Comparison of ENCODE assay signal across 25 mouse cellular contexts in the genomic region with DNA sequence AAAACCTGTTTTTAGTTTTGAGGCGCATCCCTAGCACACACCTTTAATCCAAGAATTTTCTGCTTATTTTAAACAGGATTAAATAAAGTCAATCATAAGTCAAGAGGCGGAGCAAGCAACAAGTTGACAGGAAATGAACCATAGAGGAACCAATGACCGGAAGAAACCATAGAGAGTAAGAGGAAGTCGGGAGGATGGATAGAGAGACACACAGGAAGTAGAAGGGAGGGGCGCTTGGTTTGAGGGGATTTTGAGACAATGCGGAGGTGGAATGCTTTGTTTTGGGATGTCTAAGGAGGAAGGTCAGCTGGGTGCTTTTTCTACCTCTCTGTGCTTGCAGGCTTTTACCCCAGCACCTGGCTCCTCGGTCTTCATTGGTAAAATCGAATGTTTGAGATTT. TPM values are rescaled to one million over a fixed set of nuclear protein-coding genes. Genes with fewer than 3 reads are reported as not detected.
DNase-seq lines count a peak whose midpoint lies in the region; TF ChIP-seq lines count a peak whose summit lies in the region.
"Had no signal": no experiment of that assay in that cellular context is flagged by ENCODE, and none has a peak within 500 bp of the region (broad histone marks: within the 10 kb centered on the region; RNA-seq: fewer than 3 reads in every experiment).

No protein-coding gene starts in this region.

- in situ Hi-C loops in ES-E14 (cut with MboI; ENCODE audit: low sequenced_read_pairs in 2 of 2, unreplicated experiment in 2 of 2) = no loop called here

- peak overlapping the region; percentile 38 for H3K9ac ChIP-seq in ES-E14 (ENCODE audit: insufficient read depth, low read depth, low read length, poor library complexity, severe bottlenecking)
- H3K9ac ChIP-seq: embryonic facial prominence, embryonic 13.5 days; embryonic facial prominence, embryonic 15.5 days; forebrain, embryonic 12.5 days had no signal

- DNase-seq in 416B (ENCODE audit: low read depth) (peak; percentile 38), ES-E14 (ENCODE audit: low read depth, low spot score) (peak; percentile 68), ZHBTc4 (ENCODE audit: low read depth, low spot score) (peak; percentile 89)
- no peak for DNase-seq in kidney, adult 9 months
- no peak for DNase-seq in heart, postnatal 10 days
- no peak for DNase-seq in gastrocnemius, postnatal 36 days
- no peak for DNase-seq in lung, postnatal 10 days
- DNase-seq: adrenal gland, adult 2 months; adrenal gland, postnatal 10 days; adrenal gland, postnatal 25 days; B cell, adult 2 months; cerebellum, adult 11 months; cerebellum, adult 18-20 months; cerebellum, adult 8-10 months; cerebellum, adult 9-11 months; cerebellum, postnatal 14 days; cerebellum, postnatal 36 days; embryo, embryonic 11 days had no signal

- no peaks in the 10 kb centered on the region; the same call in 1 of the 2 replicates for H3K9me3 ChIP-seq in E14TG2a.4 (ENCODE audit: low read length)
- H3K9me3 ChIP-seq in ES-E14 (ENCODE audit: control insufficient read depth, insufficient read depth, low read depth, low read length) = no peaks in the 10 kb centered on the region
- H3K9me3 ChIP-seq: embryonic facial prominence, embryonic 13.5 days; embryonic facial prominence, embryonic 15.5 days; forebrain, embryonic 10.5 days; forebrain, embryonic 12.5 days had no signal

- TF ChIP-seq CTCF in E14TG2a.4 (conservative IDR thresholded peaks at IDR 0.05; ENCODE audit: low read length) = no peak

- no peak overlapping the region for H3K27ac ChIP-seq in ES-E14 (ENCODE audit: insufficient read depth, low read depth, low read length, poor library complexity, severe bottlenecking)
- H3K27ac ChIP-seq: embryonic facial prominence, embryonic 13.5 days; embryonic facial prominence, embryonic 15.5 days; forebrain, embryonic 10.5 days; forebrain, embryonic 12.5 days had no signal

- H3K36me3 ChIP-seq in E14TG2a.4 (ENCODE audit: insufficient read depth, low read length) (peaks cover 4% of the 10 kb centered on the region; the same call in 1 of the 2 replicates), ES-E14 (ENCODE audit: control insufficient read depth, insufficient read depth, low read length, poor library complexity, severe bottlenecking) (no peaks in the 10 kb centered on the region)
- H3K36me3 ChIP-seq: embryonic facial prominence, embryonic 13.5 days; embryonic facial prominence, embryonic 15.5 days; forebrain, embryonic 10.5 days; forebrain, embryonic 12.5 days had no signal

- peaks cover 11% of the 10 kb centered on the region for H3K4me1 ChIP-seq in E14TG2a.4 (replicated peaks; ENCODE audit: low read depth, low read length)
- H3K4me1 ChIP-seq in ES-E14 (ENCODE audit: control insufficient read depth in 2 of 2, insufficient read depth in 2 of 2, low read length in 2 of 2, poor library complexity in 1 of 2) = no peaks in the 10 kb centered on the region
- H3K4me1 ChIP-seq: embryonic facial prominence, embryonic 15.5 days; forebrain, embryonic 10.5 days; forebrain, embryonic 12.5 days had no signal

- H3K27me3 ChIP-seq in E14TG2a.4 (ENCODE audit: insufficient read depth, low read length) = no peaks in the 10 kb centered on the region
- H3K27me3 ChIP-seq: CH12.LX; embryonic facial prominence, embryonic 13.5 days; embryonic facial prominence, embryonic 15.5 days; forebrain, embryonic 12.5 days had no signal

- intact Hi-C loops in heart, postnatal 10 days (cut with DNase I) = no loop called here
- intact Hi-C loops in gastrocnemius, postnatal 36 days (cut with DNase I) = no loop called here

- peak overlapping the region; percentile 81 for H3K4me3 ChIP-seq in E14TG2a.4 (replicated peaks; ENCODE audit: low read length)
- H3K4me3 ChIP-seq in ES-E14 (ENCODE audit: insufficient read depth in 1 of 2, low read depth in 1 of 2, low read length in 2 of 2, poor library complexity in 1 of 2, severe bottlenecking in 1 of 2) = peak overlapping the region; percentile 51 to 80
- H3K4me3 ChIP-seq: embryonic facial prominence, embryonic 13.5 days; embryonic facial prominence, embryonic 15.5 days; erythroblast, embryonic 14.5 days; forebrain, embryonic 10.5 days; forebrain, embryonic 12.5 days had no signal

TF ChIP-seq in ES-E14, 5 proteins besides CTCF, POLR2A, EP300 and RAD21:
- peak; percentile 65; the same call in 1 of the 2 replicates for TF ChIP-seq HCFC1 (IDR thresholded peaks at IDR 0.05; ENCODE audit: borderline replicate concordance, insufficient read depth, low read length)
- no peak for TF ChIP-seq MAFK (IDR thresholded peaks at IDR 0.05; ENCODE audit: insufficient read depth, low read depth, low read length)
TF ChIP-seq in ES-E14: peak in this region for 1.

RNA-seq across cellular contexts. Expression of gene Slc44a3, which starts 15.2 kb away (rescaled TPM):
- total RNA-seq in ES-E14 (2012; rRNA removed) = 1.5 and 2.3 TPM in 2 replicates
- under 1 TPM; 0.32 to 0.74 TPM for total RNA-seq in heart, postnatal 10 days (2021)
- not detected for total RNA-seq in gastrocnemius, postnatal 36 days (2021)
- total RNA-seq: CH12.LX had no signal

Comparison
In these comparisons a context has a peak if more than half of its experiments do, and no peak if none do; other contexts are left out.
1. DNase-seq: peak in 416B (single experiment), ES-E14 (single experiment) and ZHBTc4 (single experiment); none in kidney, adult 9 months (single experiment), heart, postnatal 10 days (0 of 2), gastrocnemius, postnatal 36 days (0 of 2) and lung, postnatal 10 days (single experiment).